Mouse (Mus musculus) myocyte (in vitro differentiated cells): ENCODE measurements around the gene Gys2. TPM values are rescaled to one million over a fixed set of nuclear protein-coding genes. Genes with fewer than 3 reads are reported as not detected.

Experiments
- H3K27me3 ChIP-seq: one replicate; pipeline ENCODE4 v1.6.1; 2011; ENCODE audit not compliant: control insufficient read depth, insufficient read depth, insufficient read length
- H3K36me3 ChIP-seq: one replicate; pipeline ENCODE4 v1.6.1; 2011; ENCODE audit not compliant: control insufficient read depth, insufficient read depth
- H3K4me2 ChIP-seq: one replicate; pipeline ENCODE4 v1.6.1; 2011; ENCODE audit warnings: low read depth, control low read depth
- H3K4me3 ChIP-seq: one replicate; pipeline ENCODE4 v1.5.1; 2011; ENCODE audit warnings: mild to moderate bottlenecking, control low read depth, moderate library complexity
- H3K79me2 ChIP-seq: one replicate; pipeline ENCODE4 v1.6.1; 2011; ENCODE audit not compliant: control insufficient read depth, insufficient read depth
- H3ac ChIP-seq: one replicate; pipeline ENCODE4 v1.6.1; 2011; ENCODE audit not compliant: control insufficient read depth, insufficient read length
- CEBPB ChIP-seq: IDR thresholded peaks from 2 replicates; pipeline ENCODE4 v1.6.1; 2011; ENCODE audit warnings: mild to moderate bottlenecking, moderate library complexity; ENCODE audit not compliant: poor library complexity, insufficient read depth, severe bottlenecking
- E2F4 ChIP-seq: IDR thresholded peaks from one replicate; pipeline ENCODE4 v1.6.1; 2011; ENCODE audit warnings: mild to moderate bottlenecking, control low read depth, moderate library complexity; ENCODE audit not compliant: insufficient read depth
- MAX ChIP-seq: IDR thresholded peaks from one replicate; pipeline ENCODE4 v1.6.1; 2011; ENCODE audit warnings: low read depth, mild to moderate bottlenecking, control low read depth
- MYOD1 ChIP-seq, 3 experiments: IDR thresholded peaks; one replicate each; pipeline ENCODE4 v1.6.1; 2011; ENCODE audit warnings: control low read depth in 2 of 3, low read depth in 2 of 3, mild to moderate bottlenecking in 2 of 3, moderate library complexity in 1 of 3; ENCODE audit not compliant: insufficient read length in 2 of 3, control insufficient read depth in 1 of 3
- MYOG ChIP-seq, 3 experiments: IDR thresholded peaks; one replicate each; pipeline ENCODE4 v1.6.1; 2011; ENCODE audit warnings: control low read depth in 2 of 3, low read depth in 2 of 3, mild to moderate bottlenecking in 2 of 3; ENCODE audit not compliant: insufficient read length in 2 of 3, control insufficient read depth in 1 of 3, insufficient read depth in 1 of 3
- POLR2A ChIP-seq: IDR thresholded peaks from one replicate; pipeline ENCODE4 v1.6.1; 2011; ENCODE audit warnings: low read depth, mild to moderate bottlenecking, control low read depth, moderate library complexity; ENCODE audit not compliant: insufficient read length
- POLR2AphosphoS2 ChIP-seq: IDR thresholded peaks from one replicate; pipeline ENCODE4 v1.6.1; 2011; ENCODE audit warnings: low read depth, control low read depth; ENCODE audit not compliant: insufficient read length
- REST ChIP-seq: IDR thresholded peaks from one replicate; pipeline ENCODE4 v1.6.1; 2011; ENCODE audit warnings: mild to moderate bottlenecking, control low read depth, moderate library complexity; ENCODE audit not compliant: insufficient read depth, insufficient read length
- SRF ChIP-seq: IDR thresholded peaks from one replicate; pipeline ENCODE4 v1.6.1; 2011; ENCODE audit warnings: low read depth; ENCODE audit not compliant: control insufficient read depth, insufficient read length
- TCF12 ChIP-seq: IDR thresholded peaks from one replicate; pipeline ENCODE4 v1.6.1; 2011; ENCODE audit warnings: mild to moderate bottlenecking, control low read depth; ENCODE audit not compliant: poor library complexity, insufficient read depth, severe bottlenecking
- TCF3 ChIP-seq: IDR thresholded peaks from one replicate; pipeline ENCODE4 v1.6.1; 2011; ENCODE audit warnings: low read depth, control low read depth; ENCODE audit not compliant: insufficient read length
- USF1 ChIP-seq: IDR thresholded peaks from one replicate; pipeline ENCODE4 v1.6.1; 2011; ENCODE audit warnings: low read depth, mild to moderate bottlenecking, control low read depth, moderate library complexity
- polyA plus RNA-seq: library from polyadenylated mRNA; unstranded; fragments of >200 nt; fragmentation: generic; extraction: Trizol; gene quantifications from one replicate; pipeline ENCODE4 v1.2.1, GENCODE M21; 2012; ENCODE audit warnings: missing spikeins

Gene Gys2
- polyA plus RNA-seq, 1 experiment: not detected

DNA sequence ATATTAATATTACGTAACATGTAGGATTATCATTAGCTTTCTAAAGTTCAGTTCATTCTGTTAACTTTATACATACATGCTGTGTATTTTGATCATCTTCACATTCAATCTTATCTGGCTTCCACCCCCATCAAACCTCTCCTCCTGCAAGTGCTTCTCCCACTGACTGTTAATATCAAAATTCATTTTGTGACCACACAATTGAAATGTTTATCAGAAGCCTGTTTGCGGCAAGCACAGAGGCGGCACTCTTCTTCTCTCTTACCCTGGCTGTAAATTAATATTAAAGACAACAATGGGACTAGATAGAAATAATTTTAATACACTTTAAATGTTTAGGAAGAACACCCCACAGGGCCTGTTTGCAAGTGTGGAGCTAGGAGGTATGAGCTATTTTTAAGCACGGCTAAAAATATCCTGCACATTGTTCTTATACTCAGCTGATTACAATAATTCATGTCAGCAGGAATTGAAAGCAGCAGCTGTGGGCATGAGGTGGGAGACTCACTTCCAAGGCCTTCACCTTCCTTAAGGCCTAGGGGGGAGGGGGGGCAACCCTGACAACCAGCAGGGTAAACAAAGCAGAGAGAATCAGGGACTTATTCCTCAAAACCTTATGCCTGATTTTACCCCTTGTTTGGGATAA is 12.7 kb upstream of the Gys2 start:
- no peak overlapping the region for H3ac ChIP-seq
- no peak overlapping the region for H3K4me2 ChIP-seq
- H3K27me3 ChIP-seq: no peaks in the 10 kb centered on the region
- peak in 2 of 3 experiments; percentile 8 to 59 for TF ChIP-seq MYOD1 (IDR thresholded peaks at IDR 0.05; ENCODE audit: control insufficient read depth in 1 of 3, insufficient read length in 2 of 3, low read depth in 2 of 3)
- TF ChIP-seq SRF: no peak
- H3K4me3 ChIP-seq: no peak overlapping the region
- H3K36me3 ChIP-seq: no peaks in the 10 kb centered on the region
- no peaks in the 10 kb centered on the region for H3K79me2 ChIP-seq

- TF ChIP-seq POLR2AphosphoS2: no peak
- TF ChIP-seq MYOD1 (IDR thresholded peaks at IDR 0.05; ENCODE audit: control insufficient read depth in 1 of 3, insufficient read length in 2 of 3, low read depth in 2 of 3): no peak
- no peak for TF ChIP-seq E2F4
- TF ChIP-seq TCF12: no peak
- TF ChIP-seq TCF3: no peak
- TF ChIP-seq MYOG (IDR thresholded peaks at IDR 0.05; ENCODE audit: control insufficient read depth in 1 of 3, insufficient read depth in 1 of 3, insufficient read length in 2 of 3, low read depth in 2 of 3): no peak
- no peak for TF ChIP-seq SRF
- TF ChIP-seq CEBPB: no peak
- no peak for TF ChIP-seq REST
- TF ChIP-seq MAX: no peak
- TF ChIP-seq POLR2A: no peak
- no peak for TF ChIP-seq USF1
- H3K79me2 ChIP-seq: no peaks in the 10 kb centered on the region
- H3K36me3 ChIP-seq: no peaks in the 10 kb centered on the region
- H3K27me3 ChIP-seq: no peaks in the 10 kb centered on the region
- H3ac ChIP-seq: no peak overlapping the region
- H3K4me2 ChIP-seq: no peak overlapping the region
- H3K4me3 ChIP-seq: no peak overlapping the region
Observed at GRCm38 (mm10) chr6:142477239-142477638, 4.3 kb upstream of the Gys2 start.

DNA sequence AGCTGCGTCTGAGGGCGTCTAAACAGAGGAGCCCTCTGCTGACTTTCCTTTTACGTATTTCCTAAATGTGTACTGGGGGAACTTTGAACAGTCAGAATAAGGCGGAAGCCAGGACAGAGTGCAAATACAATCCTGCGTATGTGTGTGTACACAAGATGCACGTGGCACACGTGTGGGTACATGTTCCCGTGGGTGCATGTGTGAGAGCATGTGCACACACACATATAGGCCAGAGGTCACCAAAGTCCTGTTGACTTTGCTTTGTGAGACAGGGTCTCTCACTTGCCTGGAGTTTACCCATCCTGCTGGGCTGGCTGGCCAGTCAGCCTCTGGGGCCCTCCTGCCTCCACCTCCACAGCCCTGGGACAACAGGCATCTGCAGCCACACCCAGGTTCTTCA is 1.8 kb downstream of the Gys2 start:
- Histone ChIP-seq H3K36me3 (no peaks in the 10 kb centered on the region), H3K4me2 (no peak overlapping the region), H3K27me3 (no peaks in the 10 kb centered on the region), H3K4me3 (no peak overlapping the region), H3ac (no peak overlapping the region), H3K79me2 (no peaks in the 10 kb centered on the region)
- no peak for TF ChIP-seq REST
- TF ChIP-seq E2F4: no peak
- no peak for TF ChIP-seq SRF
- TF ChIP-seq MYOD1 (IDR thresholded peaks at IDR 0.05; ENCODE audit: control insufficient read depth in 1 of 3, insufficient read length in 2 of 3, low read depth in 2 of 3): no peak
- no peak for TF ChIP-seq MAX
- TF ChIP-seq MYOG (IDR thresholded peaks at IDR 0.05; ENCODE audit: control insufficient read depth in 1 of 3, insufficient read depth in 1 of 3, insufficient read length in 2 of 3, low read depth in 2 of 3): no peak
- TF ChIP-seq USF1: no peak
- no peak for TF ChIP-seq TCF3
- TF ChIP-seq POLR2AphosphoS2: no peak
- TF ChIP-seq CEBPB: no peak
- no peak for TF ChIP-seq TCF12
- no peak for TF ChIP-seq POLR2A

- H3K36me3 ChIP-seq: no peaks in the 10 kb centered on the region
- no peak overlapping the region for H3K4me2 ChIP-seq
- H3K79me2 ChIP-seq: no peaks in the 10 kb centered on the region
- TF ChIP-seq TCF12: no peak
- no peak for TF ChIP-seq POLR2AphosphoS2
- no peak for TF ChIP-seq CEBPB
- no peak for TF ChIP-seq POLR2A
- TF ChIP-seq MAX: no peak
- no peak for TF ChIP-seq MYOG (IDR thresholded peaks at IDR 0.05; ENCODE audit: control insufficient read depth in 1 of 3, insufficient read depth in 1 of 3, insufficient read length in 2 of 3, low read depth in 2 of 3)
- TF ChIP-seq REST: no peak
- no peak for TF ChIP-seq SRF
- TF ChIP-seq TCF3: no peak
- TF ChIP-seq USF1: no peak
- TF ChIP-seq E2F4: no peak
- no peak for TF ChIP-seq MYOD1 (IDR thresholded peaks at IDR 0.05; ENCODE audit: control insufficient read depth in 1 of 3, insufficient read length in 2 of 3, low read depth in 2 of 3)
- no peaks in the 10 kb centered on the region for H3K27me3 ChIP-seq
- no peak overlapping the region for H3ac ChIP-seq
- H3K4me3 ChIP-seq: no peak overlapping the region
Observed at GRCm38 (mm10) chr6:142469602-142470001, 3.3 kb downstream of the Gys2 start.

GRCm38 (mm10) chr6:142462194-142462593 is 10.7 kb downstream of the Gys2 start:
- no peak overlapping the region for H3K4me3 ChIP-seq
- no peaks in the 10 kb centered on the region for H3K79me2 ChIP-seq
- TF ChIP-seq MAX (no peak), MYOD1 (IDR thresholded peaks at IDR 0.05; ENCODE audit: control insufficient read depth in 1 of 3, insufficient read length in 2 of 3, low read depth in 2 of 3) (peak in 2 of 3 experiments; percentile 74 to 76), MYOG (IDR thresholded peaks at IDR 0.05; ENCODE audit: control insufficient read depth in 1 of 3, insufficient read depth in 1 of 3, insufficient read length in 2 of 3, low read depth in 2 of 3) (peak in 1 of 3 experiments; percentile 60)
- H3K27me3 ChIP-seq: no peaks in the 10 kb centered on the region
- H3K4me2 ChIP-seq: no peak overlapping the region
- no peaks in the 10 kb centered on the region for H3K36me3 ChIP-seq
- H3ac ChIP-seq: no peak overlapping the region
